Mouse (Mus musculus): ENCODE results near the gene Zbtb48.
A peak's percentile ranks its signal among the peaks of the same experiment; 100 is the strongest.

Gene Zbtb48

GRCm38 (mm10) chr4:152027524-152027923 is at the start of gene Zbtb48:
Gene Zbtb48 (minus strand): TSS chr4:152027671.
- DNase-seq (ENCODE audit: low spot score): peak; percentile 95

- DNase-seq (ENCODE audit: low spot score): no peak
Observed at GRCm38 (mm10) chr4:152077191-152077590, 49.7 kb upstream of the Zbtb48 start.

GRCm38 (mm10) chr4:152074548-152074947 is 47.1 kb upstream of the Zbtb48 start:
- no peak for DNase-seq (ENCODE audit: low spot score)

GRCm38 (mm10) chr4:152073715-152074114 is 46.2 kb upstream of the Zbtb48 start:
- no peak for DNase-seq (ENCODE audit: low spot score)

- DNase-seq (ENCODE audit: low spot score): no peak
Observed at GRCm38 (mm10) chr4:152072655-152073054, 45.2 kb upstream of the Zbtb48 start.

GRCm38 (mm10) chr4:152072121-152072601 is 44.7 kb upstream of the Zbtb48 start, which contains the start of gene Plekhg5:
Gene Plekhg5 (plus strand): TSS chr4:152072498.
- no peak for DNase-seq (ENCODE audit: low spot score)

- DNase-seq (ENCODE audit: low spot score): no peak
Observed at GRCm38 (mm10) chr4:152070494-152071396, 43.3 kb upstream of the Zbtb48 start.

- no peak for DNase-seq (ENCODE audit: low spot score)
Observed at GRCm38 (mm10) chr4:152069245-152069644, 41.8 kb upstream of the Zbtb48 start.

- DNase-seq (ENCODE audit: low spot score): no peak
Observed at GRCm38 (mm10) chr4:152068166-152068724, 40.8 kb upstream of the Zbtb48 start.

- no peak for DNase-seq (ENCODE audit: low spot score)
Observed at GRCm38 (mm10) chr4:152067280-152067679, 39.8 kb upstream of the Zbtb48 start.

GRCm38 (mm10) chr4:152062390-152063110 is 35.1 kb upstream of the Zbtb48 start:
- DNase-seq (ENCODE audit: low spot score): no peak

GRCm38 (mm10) chr4:152044609-152045008 is 17.1 kb upstream of the Zbtb48 start:
- no peak for DNase-seq (ENCODE audit: low spot score)

- DNase-seq (ENCODE audit: low spot score): no peak
Observed at GRCm38 (mm10) chr4:152043171-152043570, 15.7 kb upstream of the Zbtb48 start.

GRCm38 (mm10) chr4:152041924-152042641 is 14.6 kb upstream of the Zbtb48 start:
- DNase-seq (ENCODE audit: low spot score): no peak

GRCm38 (mm10) chr4:152039831-152040310 is 12.4 kb upstream of the Zbtb48 start:
- DNase-seq (ENCODE audit: low spot score): no peak

GRCm38 (mm10) chr4:152038985-152039830 is 11.7 kb upstream of the Zbtb48 start, which contains the start of gene Nol9:
Gene Nol9 (plus strand): TSS chr4:152039321.
- peak; percentile 95 for DNase-seq (ENCODE audit: low spot score)

- DNase-seq (ENCODE audit: low spot score): no peak
Observed at GRCm38 (mm10) chr4:152038225-152038984, 10.9 kb upstream of the Zbtb48 start, which contains the start of gene Tas1r1. Gene Tas1r1 (minus strand): TSS chr4:152038568.

GRCm38 (mm10) chr4:152036464-152036863 is 9.0 kb upstream of the Zbtb48 start:
- peak; percentile 15 for DNase-seq (ENCODE audit: low spot score)

- no peak for DNase-seq (ENCODE audit: low spot score)
Observed at GRCm38 (mm10) chr4:152032922-152033321, 5.5 kb upstream of the Zbtb48 start.

- no peak for DNase-seq (ENCODE audit: low spot score)
Observed at GRCm38 (mm10) chr4:152029997-152030396, 2.5 kb upstream of the Zbtb48 start.
